Comparison of ENCODE assay signal across 20 mouse cellular contexts in the genomic region with DNA sequence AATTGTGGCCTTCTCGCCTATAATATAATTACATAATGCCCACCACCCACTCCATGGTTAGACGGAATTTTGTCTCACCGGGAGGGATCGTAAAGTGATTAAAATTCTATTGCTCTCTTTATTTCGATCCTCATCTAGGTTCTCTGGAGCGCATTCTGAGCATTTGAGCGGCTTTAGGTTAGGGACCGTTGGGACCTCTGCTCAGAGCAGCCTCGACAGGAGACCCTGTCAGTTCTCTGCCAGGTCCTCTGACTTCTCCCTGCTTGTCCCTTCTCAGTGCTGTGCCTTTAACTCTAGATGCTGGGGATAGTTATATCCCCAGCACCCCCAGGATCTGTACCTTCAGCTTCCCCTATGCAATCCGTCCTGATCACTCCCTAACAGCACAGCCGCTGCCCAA. TPM values are rescaled to one million over a fixed set of nuclear protein-coding genes. Genes with fewer than 3 reads are reported as not detected.
DNase-seq lines count a peak whose midpoint lies in the region; ATAC-seq and TF ChIP-seq lines count a peak whose summit lies in the region.
"Had no signal": no experiment of that assay in that cellular context is flagged by ENCODE, and none has a peak within 500 bp of the region (broad histone marks: within the 10 kb centered on the region; RNA-seq: fewer than 3 reads in every experiment).

No protein-coding gene starts in this region.

- no peaks in the 10 kb centered on the region for H3K9me3 ChIP-seq in kidney, embryonic 14.5 days (ENCODE audit: control insufficient read depth, low read length)
- no peaks in the 10 kb centered on the region for H3K9me3 ChIP-seq in liver, postnatal 0 days (ENCODE audit: low read length)
- no peaks in the 10 kb centered on the region for H3K9me3 ChIP-seq in liver, embryonic 12.5 days (replicated peaks)
- H3K9me3 ChIP-seq: embryonic facial prominence, embryonic 13.5 days; forebrain, embryonic 15.5 days; hindbrain, embryonic 12.5 days had no signal

- no peak for TF ChIP-seq CTCF in liver, postnatal 0 days (IDR thresholded peaks at IDR 0.05; ENCODE audit: low read depth)
- TF ChIP-seq CTCF in cortical plate, adult 2 months (IDR thresholded peaks at IDR 0.05; ENCODE audit: extremely low read depth, insufficient read depth, low read length), result no peak
- TF ChIP-seq CTCF in small intestine, adult 2 months (IDR thresholded peaks at IDR 0.05; ENCODE audit: extremely low read depth, insufficient read length, insufficient replicate concordance, low read depth, low read length), result no peak

- ATAC-seq in kidney, embryonic 14.5 days (ENCODE audit: low FRiP score, low TSS enrichment), result no peak
- ATAC-seq in liver, postnatal 0 days, result no peak
- ATAC-seq in liver, embryonic 12.5 days, result no peak
- ATAC-seq: forebrain, embryonic 15.5 days had no signal

- no peak for DNase-seq in kidney, postnatal 36 days
- DNase-seq in liver, postnatal 0 days, result no peak
- DNase-seq in cerebellum, postnatal 25 days, result no peak
- DNase-seq: adrenal gland, adult 2 months; cerebellum, adult 9-11 months; gastrocnemius, postnatal 14 days; layer of hippocampus, postnatal 36 days; lung, embryonic 14.5 days; lung, postnatal 36 days; thymus, adult 2 months had no signal

- H3K4me2 ChIP-seq in kidney, embryonic 14.5 days (replicated peaks; ENCODE audit: low read depth, low read length), result peak overlapping the region; percentile 19
- H3K4me2 ChIP-seq in liver, postnatal 0 days (ENCODE audit: low read depth, low read length), result peak overlapping the region; percentile 31
- no peak overlapping the region for H3K4me2 ChIP-seq in liver, embryonic 12.5 days
- H3K4me2 ChIP-seq: embryonic facial prominence, embryonic 13.5 days; forebrain, embryonic 15.5 days; hindbrain, embryonic 12.5 days; lung, embryonic 14.5 days; midbrain, embryonic 11.5 days had no signal

- TF ChIP-seq EP300 in liver, postnatal 0 days (IDR thresholded peaks at IDR 0.05; ENCODE audit: low read depth), result no peak

- peaks cover 11% of the 10 kb centered on the region for H3K4me1 ChIP-seq in kidney, embryonic 14.5 days (ENCODE audit: control insufficient read depth, insufficient read depth, low read length)
- H3K4me1 ChIP-seq in liver, postnatal 0 days (ENCODE audit: insufficient read depth), result no peaks in the 10 kb centered on the region
- 0 out of 2 replicates have a peak, but pooled peaks cover 9% of the 10 kb centered on the region for H3K4me1 ChIP-seq in liver, embryonic 12.5 days
- H3K4me1 ChIP-seq in cortical plate, adult 2 months (ENCODE audit: control insufficient read depth, insufficient read depth, low read length), result peaks cover 9% of the 10 kb centered on the region; the same call in 1 of the 2 replicates
- H3K4me1 ChIP-seq in small intestine, adult 2 months (ENCODE audit: control insufficient read depth, insufficient read depth, insufficient read length, low read length), result peaks cover 24% of the 10 kb centered on the region; the same call in 1 of the 2 replicates
- H3K4me1 ChIP-seq: forebrain, embryonic 15.5 days; hindbrain, embryonic 12.5 days had no signal

- no peaks in the 10 kb centered on the region for H3K36me3 ChIP-seq in kidney, embryonic 14.5 days (ENCODE audit: control insufficient read depth, insufficient read depth, low read length)
- no peaks in the 10 kb centered on the region for H3K36me3 ChIP-seq in liver, postnatal 0 days (replicated peaks; ENCODE audit: insufficient read depth, low read length)
- H3K36me3 ChIP-seq in liver, embryonic 12.5 days, result no peaks in the 10 kb centered on the region
- no peaks in the 10 kb centered on the region for H3K36me3 ChIP-seq in small intestine, adult 2 months (ENCODE audit: control insufficient read depth, insufficient read depth, low read length)
- H3K36me3 ChIP-seq: embryonic facial prominence, embryonic 13.5 days; forebrain, embryonic 15.5 days; hindbrain, embryonic 12.5 days had no signal

- no peak overlapping the region for H3K9ac ChIP-seq in kidney, embryonic 14.5 days (ENCODE audit: low read depth, low read length)
- H3K9ac ChIP-seq in liver, postnatal 0 days (replicated peaks), result no peak overlapping the region
- no peak overlapping the region for H3K9ac ChIP-seq in liver, embryonic 12.5 days
- H3K9ac ChIP-seq: embryonic facial prominence, embryonic 13.5 days; forebrain, embryonic 15.5 days; hindbrain, embryonic 12.5 days; lung, embryonic 14.5 days had no signal

- no peak overlapping the region for H3K27ac ChIP-seq in kidney, embryonic 14.5 days (ENCODE audit: low read depth, low read length)
- no peak overlapping the region for H3K27ac ChIP-seq in liver, postnatal 0 days (ENCODE audit: low read depth)
- no peak overlapping the region for H3K27ac ChIP-seq in liver, embryonic 12.5 days
- H3K27ac ChIP-seq in cortical plate, adult 2 months (ENCODE audit: insufficient read depth, low read length), result peak overlapping the region; percentile 19; the same call in 1 of the 2 replicates
- no peak overlapping the region for H3K27ac ChIP-seq in small intestine, adult 2 months (ENCODE audit: insufficient read depth, low read depth, low read length)
- H3K27ac ChIP-seq: embryonic facial prominence, embryonic 13.5 days; forebrain, embryonic 15.5 days; hindbrain, embryonic 12.5 days had no signal

- H3K27me3 ChIP-seq in kidney, embryonic 14.5 days (ENCODE audit: control insufficient read depth, insufficient read depth, low read length), result no peaks in the 10 kb centered on the region
- H3K27me3 ChIP-seq in liver, postnatal 0 days (ENCODE audit: insufficient read depth, low read length), result no peaks in the 10 kb centered on the region
- peaks cover 34% of the 10 kb centered on the region for H3K27me3 ChIP-seq in liver, embryonic 12.5 days (replicated peaks)
- H3K27me3 ChIP-seq in small intestine, adult 2 months (ENCODE audit: control insufficient read depth, insufficient read depth, low read length), result no peaks in the 10 kb centered on the region
- H3K27me3 ChIP-seq: embryonic facial prominence, embryonic 13.5 days; forebrain, embryonic 15.5 days; hindbrain, embryonic 12.5 days had no signal

- 47% methylated on average over 11 of the region's 11 CpGs for WGBS in kidney, embryonic 14.5 days
- 82% methylated on average over 11 of the region's 11 CpGs for WGBS in liver, postnatal 0 days (ENCODE audit: insufficient replicate concordance)
- WGBS in liver, embryonic 12.5 days (ENCODE audit: insufficient replicate concordance), result 72% methylated on average over 11 of the region's 11 CpGs
- 33% methylated on average over 11 of the region's 11 CpGs for WGBS in small intestine, adult 2 months

- no peak for TF ChIP-seq POLR2A in cortical plate, adult 2 months (IDR thresholded peaks at IDR 0.05; ENCODE audit: extremely low read depth, insufficient read depth, low read length)
- no peak for TF ChIP-seq POLR2A in small intestine, adult 2 months (IDR thresholded peaks at IDR 0.05; ENCODE audit: low read depth, low read length)

- H3K4me3 ChIP-seq in kidney, embryonic 14.5 days (ENCODE audit: low read length), result no peak overlapping the region
- no peak overlapping the region for H3K4me3 ChIP-seq in liver, postnatal 0 days (ENCODE audit: low read depth, low read length)
- H3K4me3 ChIP-seq in liver, embryonic 12.5 days, result no peak overlapping the region
- no peak overlapping the region for H3K4me3 ChIP-seq in cortical plate, adult 2 months (ENCODE audit: insufficient read depth, low read length)
- H3K4me3 ChIP-seq in small intestine, adult 2 months (ENCODE audit: low read depth, low read length), result peak overlapping the region; percentile 51
- H3K4me3 ChIP-seq: embryonic facial prominence, embryonic 13.5 days; forebrain, embryonic 15.5 days; hindbrain, embryonic 12.5 days had no signal

RNA-seq across cellular contexts. Expression of a gene that starts 2.2 kb away (rescaled TPM):
- polyA plus RNA-seq in kidney, embryonic 14.5 days (2014; fragmentation: Nextera tagmentation; extraction: Ambion mirVana), result 10.5 and 11.9 TPM in 2 replicates
- polyA plus RNA-seq in liver, postnatal 0 days (2015; fragmentation: Nextera tagmentation; extraction: Ambion mirVana), result 4.9 and 5.4 TPM in 2 replicates
- polyA plus RNA-seq in liver, embryonic 12.5 days (2016; fragmentation: Nextera tagmentation; extraction: Ambion mirVana), result 0.37 and 0.45 TPM in 2 replicates
- 8.4 and 8.9 TPM in 2 replicates for polyA plus RNA-seq in cortical plate, adult 2 months (2012; rRNA removed)
- 9.3 and 9.5 TPM in 2 replicates for polyA plus RNA-seq in small intestine, adult 2 months (2012; rRNA removed)

RNA-seq across cellular contexts. Expression of a gene that starts 37.0 kb away (rescaled TPM):
- 0.16 and 0.19 TPM in 2 replicates for polyA plus RNA-seq in kidney, embryonic 14.5 days (2014; fragmentation: Nextera tagmentation; extraction: Ambion mirVana)
- polyA plus RNA-seq in liver, postnatal 0 days (2015; fragmentation: Nextera tagmentation; extraction: Ambion mirVana), result 0.32 and 0.36 TPM in 2 replicates
- 0.06 TPM in 1 of 2 replicates, not detected in the other for polyA plus RNA-seq in liver, embryonic 12.5 days (2016; fragmentation: Nextera tagmentation; extraction: Ambion mirVana)
- polyA plus RNA-seq in cortical plate, adult 2 months (2012; rRNA removed), result not detected in 2 replicates
- not detected in 2 replicates for polyA plus RNA-seq in small intestine, adult 2 months (2012; rRNA removed)
- polyA plus RNA-seq: adrenal gland, adult 2 months; embryonic facial prominence, embryonic 13.5 days; forebrain, embryonic 15.5 days; heart, postnatal 0 days; midbrain, embryonic 11.5 days; stomach, embryonic 16.5 days had no signal
